Mouse (Mus musculus) embryonic facial prominence, embryonic 11.5 days (tissue): Measurements from ENCODE around the gene Abca5. TPM values are rescaled to one million over a fixed set of nuclear protein-coding genes. Genes with fewer than 3 reads are reported as not detected.

Source experiments
- ATAC-seq: fragments of 200-750 bp; cut with Nextera tagmentation; replicated peaks from 2 replicates; pipeline ENCODE4 v1.8.0; 2017; ENCODE audit warnings: low read depth; ENCODE audit not compliant: insufficient number of reproducible peaks, low FRiP score, low TSS enrichment
- DNase-seq: peaks from one replicate; pipeline ENCODE4 v3.0.0-alpha.2; 2015; ENCODE audit warnings: low spot score
- H3K27ac ChIP-seq: fragments of 300-500 bp; sonication (generic); replicated peaks from 2 replicates; pipeline ENCODE4 v1.5.1; 2014; ENCODE audit warnings: mild to moderate bottlenecking, low read depth, low read length, control low read depth
- H3K27me3 ChIP-seq: fragments of 300-500 bp; sonication (generic); 2 replicates; pipeline ENCODE4 v1.6.1; 2014; ENCODE audit warnings: mild to moderate bottlenecking, low read length, moderate library complexity, mixed read lengths; ENCODE audit not compliant: control insufficient read depth, insufficient read depth
- H3K36me3 ChIP-seq: fragments of 300-500 bp; sonication (generic); replicated peaks from 2 replicates; pipeline ENCODE4 v1.6.1; 2014; ENCODE audit warnings: low read depth, mild to moderate bottlenecking, low read length, moderate library complexity, mixed read lengths; ENCODE audit not compliant: control insufficient read depth, insufficient read depth
- H3K4me1 ChIP-seq: fragments of 300-500 bp; sonication (generic); 2 replicates; pipeline ENCODE4 v1.6.1; 2014; ENCODE audit warnings: low read length, mixed read lengths; ENCODE audit not compliant: control insufficient read depth, insufficient read depth
- H3K4me2 ChIP-seq: fragments of 300-500 bp; sonication (generic); 2 replicates; pipeline ENCODE4 v1.6.1; 2014; ENCODE audit warnings: low read depth, mild to moderate bottlenecking, control low read depth, low read length, moderate library complexity
- H3K4me3 ChIP-seq: fragments of 300-500 bp; sonication (generic); 2 replicates; pipeline ENCODE4 v1.5.1; 2014; ENCODE audit warnings: low read depth, low read length, control low read depth
- H3K9ac ChIP-seq: fragments of 300-500 bp; sonication (generic); replicated peaks from 2 replicates; pipeline ENCODE4 v1.6.1; 2014; ENCODE audit warnings: mild to moderate bottlenecking, control low read depth, low read length
- H3K9me3 ChIP-seq: fragments of 300-500 bp; sonication (generic); replicated peaks from 2 replicates; pipeline ENCODE4 v1.6.1; 2016; ENCODE audit warnings: mild to moderate bottlenecking, low read length, inconsistent platforms, mixed read lengths; ENCODE audit not compliant: control insufficient read depth
- WGBS: fragments of 180-500 bp; shearing (Covaris S2); extraction: QIAGEN DNeasy Blood & Tissue Kit; methylation state at CpG from one replicate; pipeline ENCODE4 v1.1.7; 2014; 5-methylcytosine and 5-hydroxymethylcytosine counted together
- polyA plus RNA-seq: library from polyadenylated mRNA; unstranded; fragments of >200 nt; fragmentation: Nextera tagmentation; extraction: Ambion mirVana; gene quantifications from 2 replicates; pipeline ENCODE4 v1.2.1, GENCODE M21; 2014

Gene Abca5
- 4.7 and 4.8 TPM in 2 replicates for polyA plus RNA-seq

DNA sequence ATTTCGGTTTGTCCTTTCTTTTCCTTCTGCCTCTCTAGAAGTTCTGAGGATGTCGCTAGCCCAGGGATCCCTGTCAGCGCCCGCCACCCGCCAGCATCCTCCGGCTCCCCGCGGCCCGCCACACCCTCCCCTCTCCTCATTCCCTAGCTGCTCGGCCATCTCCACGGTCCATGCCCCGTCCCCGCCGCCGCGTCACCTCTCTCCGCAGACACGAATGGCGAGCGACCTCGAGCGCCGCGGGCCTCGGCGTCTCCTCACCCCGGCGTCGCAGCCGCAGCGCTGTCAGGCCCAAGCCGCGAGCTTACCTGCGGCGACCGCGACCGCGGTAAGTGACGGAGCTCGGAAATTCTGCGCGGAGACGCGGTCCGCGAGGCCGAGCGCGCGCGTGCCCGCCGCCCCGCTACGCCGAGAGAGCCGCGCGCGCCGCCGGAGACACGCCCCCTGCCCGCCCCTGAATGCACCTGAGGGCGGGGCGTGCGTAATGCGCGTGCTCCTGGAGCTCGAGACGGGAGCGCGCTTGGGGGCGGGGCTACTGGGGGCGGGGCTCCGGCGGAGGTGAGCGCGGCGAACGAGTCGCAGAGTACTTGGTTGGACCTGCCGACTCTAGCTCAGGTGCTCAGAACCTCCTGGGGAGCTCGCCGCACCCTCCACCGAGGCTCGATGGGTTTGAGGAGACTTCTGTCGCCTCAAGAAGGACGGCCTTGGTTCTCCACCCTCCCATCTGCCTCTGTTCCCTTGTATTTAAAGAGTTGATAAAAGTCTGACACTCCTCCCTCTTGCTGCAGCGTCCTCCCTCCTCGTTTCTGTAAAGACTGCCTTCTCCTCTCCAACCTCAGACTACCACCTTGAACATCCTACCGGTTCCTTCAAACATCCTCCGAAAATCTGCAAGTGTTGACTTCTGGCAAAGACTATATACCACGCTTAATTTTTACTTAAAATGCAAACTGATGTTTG, at the start of gene Abca5:
TSS of gene Abca5 (minus strand) at position 428 of the 957 bp plus-strand sequence.
- Histone ChIP-seq H3K9ac (peak within 1 kb of the TSS; percentile 65), H3K4me1 (no peaks in the 10 kb centered on the region), H3K4me3 (peak within 1 kb of the TSS; percentile 81), H3K27ac (no peak within 1 kb of the TSS), H3K9me3 (no peaks in the 10 kb centered on the region), H3K4me2 (peak within 1 kb of the TSS; percentile 50), H3K27me3 (no peaks in the 10 kb centered on the region), H3K36me3 (no peaks in the 10 kb centered on the region)
- ATAC-seq (peak; percentile 93), DNase-seq (peak; percentile 93)
- WGBS: under 1% methylated on average over 83 of the region's 95 CpGs

DNA sequence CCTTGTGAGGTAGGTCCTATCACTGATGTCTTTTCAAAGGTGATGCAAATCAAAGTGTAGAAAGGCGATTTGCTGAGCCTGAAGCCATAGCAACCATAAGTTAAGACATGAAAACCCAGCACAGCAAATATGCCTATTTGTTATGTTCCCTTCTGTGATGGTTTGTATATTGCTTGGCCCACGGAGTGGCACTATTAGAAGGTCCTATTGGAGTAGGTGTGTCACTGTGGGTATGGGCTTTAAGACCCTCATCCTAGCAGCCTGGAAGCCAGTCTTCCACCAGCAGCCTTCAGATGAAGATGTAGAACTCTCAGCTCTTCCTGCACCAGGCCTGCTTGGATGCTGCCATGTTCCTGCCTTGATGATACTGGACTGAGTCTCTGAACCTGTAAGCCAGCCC, 48.0 kb upstream of the Abca5 start:
- Histone ChIP-seq H3K4me2 (no peak overlapping the region), H3K4me1 (no peaks in the 10 kb centered on the region), H3K9ac (no peak overlapping the region), H3K27me3 (no peaks in the 10 kb centered on the region), H3K27ac (no peak overlapping the region), H3K4me3 (no peak overlapping the region), H3K36me3 (no peaks in the 10 kb centered on the region), H3K9me3 (no peaks in the 10 kb centered on the region)
- 90% methylated on average over 2 of the region's 2 CpGs for WGBS
- no peak for ATAC-seq
- no peak for DNase-seq

DNA sequence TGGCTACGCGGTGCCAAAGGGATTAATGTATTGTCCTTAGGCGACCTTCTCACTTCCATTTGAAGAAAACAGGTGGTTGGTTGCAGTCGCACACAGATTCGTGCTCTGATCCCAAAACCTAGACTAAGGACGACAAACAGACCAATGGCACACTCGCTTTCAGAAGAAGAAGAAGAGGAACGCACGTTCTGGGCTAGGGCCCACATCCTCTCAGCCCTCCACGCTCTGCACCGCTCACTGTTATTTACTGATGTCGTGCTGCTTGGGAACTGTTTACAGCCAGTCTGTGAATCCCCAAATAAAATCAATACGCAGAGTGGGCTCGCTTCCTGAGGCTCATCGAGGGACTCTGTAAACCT, 42.8 kb upstream of the Abca5 start:
- no peaks in the 10 kb centered on the region for H3K36me3 ChIP-seq
- no peak for DNase-seq
- no peak for ATAC-seq
- 0 out of 2 replicates have a peak, but pooled peaks cover 2% of the 10 kb centered on the region for H3K4me1 ChIP-seq
- no peaks in the 10 kb centered on the region for H3K9me3 ChIP-seq
- peak overlapping the region; percentile 71 for H3K4me2 ChIP-seq
- no peaks in the 10 kb centered on the region for H3K27me3 ChIP-seq
- H3K9ac ChIP-seq: peak overlapping the region; percentile 51
- peak overlapping the region; percentile 26 for H3K4me3 ChIP-seq
- WGBS: 33% methylated on average over 15 of the region's 15 CpGs
- H3K27ac ChIP-seq: no peak overlapping the region

DNA sequence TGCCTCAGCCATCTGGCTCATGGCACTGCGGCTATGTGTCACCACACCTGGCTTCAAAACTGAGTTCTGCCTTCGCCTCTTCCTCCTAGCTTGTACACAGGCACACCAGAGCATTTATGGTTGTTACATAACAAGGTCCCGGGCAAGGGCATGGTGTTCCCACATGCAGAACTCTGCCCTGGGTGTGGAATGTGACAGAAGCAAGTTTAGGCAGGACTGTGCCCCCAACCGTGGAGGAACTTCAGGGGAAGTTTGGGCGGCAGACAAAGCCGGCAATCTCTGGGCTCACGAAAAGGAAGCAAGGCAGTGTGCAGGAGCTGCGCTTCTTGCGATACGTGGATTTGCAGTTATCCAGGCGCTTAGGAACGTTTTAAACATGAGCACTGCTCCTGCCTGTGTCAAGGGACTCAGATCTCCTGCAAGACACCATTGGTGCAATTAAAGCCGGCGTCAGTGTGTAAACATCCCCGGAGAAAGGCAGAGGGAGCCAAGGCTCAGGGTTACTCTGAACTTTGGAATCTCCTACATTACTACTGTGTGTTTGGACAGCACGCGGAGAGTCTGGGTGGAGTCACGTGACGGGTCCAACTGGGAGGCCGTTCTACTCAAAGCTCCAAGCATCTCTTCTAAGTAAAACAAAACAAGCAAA, 42.3 kb upstream of the Abca5 start:
- H3K4me2 ChIP-seq: peak overlapping the region; percentile 71
- H3K9me3 ChIP-seq: no peaks in the 10 kb centered on the region
- peak overlapping the region; percentile 51 for H3K9ac ChIP-seq
- peak; percentile 83 for ATAC-seq
- 0 out of 2 replicates have a peak overlapping the region, but pooled peaks have one; percentile 44 for H3K27ac ChIP-seq
- no peaks in the 10 kb centered on the region for H3K27me3 ChIP-seq
- DNase-seq: peak; percentile 71
- WGBS: 11% methylated on average over 20 of the region's 20 CpGs
- H3K4me1 ChIP-seq: 0 out of 2 replicates have a peak, but pooled peaks cover 2% of the 10 kb centered on the region
- H3K4me3 ChIP-seq: peak overlapping the region; percentile 26
- no peaks in the 10 kb centered on the region for H3K36me3 ChIP-seq

DNA sequence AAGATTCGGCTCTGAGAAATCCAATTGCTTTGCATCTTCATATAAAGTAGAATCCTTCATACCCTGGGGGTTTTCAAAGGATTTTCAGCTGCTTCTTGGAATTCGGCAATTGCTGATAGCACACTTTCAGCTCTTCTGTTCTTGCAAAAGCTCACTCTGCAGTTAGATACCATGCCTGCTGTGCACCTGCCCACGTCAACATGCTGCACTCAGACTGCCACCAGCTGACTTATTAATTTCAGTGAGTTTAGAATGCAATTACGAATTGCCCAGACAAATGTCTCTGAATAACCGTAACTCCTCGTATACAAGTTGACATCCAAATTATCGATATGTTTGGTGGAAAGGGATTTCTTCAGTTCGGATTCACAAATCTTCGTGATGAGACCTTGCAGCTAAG, 36.5 kb upstream of the Abca5 start:
- Histone ChIP-seq H3K4me2 (no peak overlapping the region), H3K4me3 (no peak overlapping the region), H3K9me3 (no peaks in the 10 kb centered on the region), H3K36me3 (no peaks in the 10 kb centered on the region), H3K27ac (no peak overlapping the region), H3K4me1 (no peaks in the 10 kb centered on the region), H3K9ac (no peak overlapping the region), H3K27me3 (no peaks in the 10 kb centered on the region)
- DNase-seq: no peak
- 86% methylated on average over 9 of the region's 9 CpGs for WGBS
- ATAC-seq: no peak

DNA sequence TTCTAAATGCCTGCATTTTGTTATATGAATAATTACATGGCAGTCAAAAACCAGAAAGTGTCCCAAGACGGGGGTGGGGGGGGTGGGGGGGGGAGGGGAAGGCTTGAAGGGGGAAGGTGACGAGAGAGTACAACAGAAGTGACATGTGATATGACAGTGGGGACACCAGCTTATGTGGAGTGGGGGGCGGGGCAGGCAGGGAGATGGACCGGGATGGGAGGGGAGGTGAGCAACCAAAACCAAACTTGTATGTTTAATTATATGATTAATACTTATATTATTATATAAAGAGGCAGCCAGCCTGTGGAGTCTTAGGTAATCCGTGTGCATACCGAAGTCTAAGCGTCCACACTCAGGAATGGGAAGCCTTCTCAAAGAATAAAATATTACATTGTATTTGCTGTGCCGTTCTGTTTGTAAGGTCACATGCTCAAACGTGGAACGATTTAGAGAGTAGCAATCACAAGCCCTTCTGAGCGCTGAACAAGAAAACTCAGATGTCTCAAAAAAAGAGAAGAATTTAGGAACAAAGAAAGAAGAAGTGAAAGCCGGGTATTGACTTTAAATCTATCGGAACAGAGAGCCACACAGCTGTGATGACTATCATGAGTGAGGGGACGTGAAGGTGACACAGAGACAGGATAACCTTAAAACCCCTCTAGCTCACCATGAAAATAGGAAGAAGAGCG, 34.9 kb upstream of the Abca5 start:
- Histone ChIP-seq H3K4me3 (no peak overlapping the region), H3K27me3 (no peaks in the 10 kb centered on the region), H3K36me3 (no peaks in the 10 kb centered on the region), H3K4me2 (no peak overlapping the region), H3K9ac (no peak overlapping the region), H3K9me3 (no peaks in the 10 kb centered on the region), H3K27ac (no peak overlapping the region), H3K4me1 (no peaks in the 10 kb centered on the region)
- WGBS: 79% methylated on average over 15 of the region's 15 CpGs
- no peak for DNase-seq
- ATAC-seq: no peak

DNA sequence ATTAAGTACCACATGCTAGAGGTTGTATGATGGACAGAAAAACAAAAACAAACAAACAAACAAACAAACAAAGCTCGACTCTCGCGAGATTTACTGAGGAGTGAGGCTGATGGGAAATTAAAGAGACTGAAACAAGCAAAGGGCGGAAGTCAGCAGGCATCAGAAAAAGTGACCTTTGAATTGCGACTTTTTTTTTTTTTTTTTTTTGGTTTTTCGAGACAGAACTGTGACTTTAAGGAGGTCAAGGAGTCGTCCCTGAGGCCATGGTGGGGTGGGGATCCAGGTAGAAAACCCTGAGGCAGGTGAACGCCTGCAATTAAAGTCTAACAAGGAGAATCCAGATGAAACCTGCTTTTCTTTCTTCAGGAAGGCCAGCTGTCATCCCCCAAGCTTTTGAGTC, 34.3 kb upstream of the Abca5 start:
- no peak for DNase-seq
- no peaks in the 10 kb centered on the region for H3K27me3 ChIP-seq

More for the DNA sequence above, 34.3 kb upstream of the Abca5 start:
- no peaks in the 10 kb centered on the region for H3K4me1 ChIP-seq
- no peaks in the 10 kb centered on the region for H3K36me3 ChIP-seq
- no peak overlapping the region for H3K4me2 ChIP-seq
- 56% methylated on average over 8 of the region's 8 CpGs for WGBS
- H3K4me3 ChIP-seq: no peak overlapping the region
- H3K9me3 ChIP-seq: no peaks in the 10 kb centered on the region
- H3K27ac ChIP-seq: no peak overlapping the region
- no peak overlapping the region for H3K9ac ChIP-seq
- no peak for ATAC-seq
